Mouse (Mus musculus): ENCODE data around the gene Spata33.

- TF ChIP-seq CTCF (conservative IDR thresholded peaks at IDR 0.05; ENCODE audit: low read length): no peak
- no peak for TF ChIP-seq POU5F1 (IDR thresholded peaks at IDR 0.05; ENCODE audit: borderline replicate concordance, low read length)
- no peak for TF ChIP-seq NANOG (IDR thresholded peaks at IDR 0.05; ENCODE audit: borderline replicate concordance, low read length)
Measured at GRCm38 (mm10) chr8:123212321-123213117, at the start of gene Spata33, which contains the start of gene Chmp1a.

Measured in E14TG2a.4 (cell line).